Mouse (Mus musculus) B cell, adult 2 months (primary cell): ENCODE results near the gene Rbpjl.
A peak's percentile ranks its signal among the peaks of the same experiment; 100 is the strongest.

ENCODE experiments used
- DNase-seq, 2 experiments: peaks; one replicate each; pipeline ENCODE4 v3.0.0; 2022

Rbpjl gene

DNA sequence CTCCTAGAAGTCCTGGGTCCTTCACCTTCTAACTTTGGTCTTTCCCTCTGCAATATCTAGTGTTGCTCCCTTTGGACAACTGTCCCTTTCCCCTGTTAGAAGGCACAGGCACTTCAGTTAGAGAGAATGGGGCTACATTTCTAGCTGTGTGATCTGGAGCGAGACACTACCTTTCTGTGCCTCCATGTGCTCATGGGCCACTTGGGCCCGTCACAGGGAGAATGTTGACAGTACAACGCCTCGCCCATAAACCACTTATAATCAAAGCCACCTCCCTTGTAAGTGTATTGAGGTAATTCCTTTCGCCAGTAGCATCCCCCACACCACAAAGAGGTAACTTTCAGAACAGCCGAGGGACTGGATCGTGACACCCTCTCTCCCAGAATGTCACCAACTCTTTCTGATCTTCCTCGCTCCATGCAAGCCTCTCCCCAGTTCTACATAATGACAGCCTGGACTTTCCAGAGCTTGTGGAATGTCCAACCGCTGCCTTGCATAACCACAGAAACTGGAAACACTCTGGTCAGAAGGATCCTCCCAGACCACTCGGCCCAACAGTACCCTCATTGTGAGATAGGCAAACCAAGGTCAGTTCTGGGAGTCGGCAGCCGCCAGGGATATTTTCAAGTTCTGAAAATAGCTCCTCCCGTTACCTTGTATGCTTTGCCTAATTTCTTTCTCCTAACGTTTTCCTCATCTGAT lies 46.6 kb downstream of the Rbpjl start:
- no peak for DNase-seq

DNA sequence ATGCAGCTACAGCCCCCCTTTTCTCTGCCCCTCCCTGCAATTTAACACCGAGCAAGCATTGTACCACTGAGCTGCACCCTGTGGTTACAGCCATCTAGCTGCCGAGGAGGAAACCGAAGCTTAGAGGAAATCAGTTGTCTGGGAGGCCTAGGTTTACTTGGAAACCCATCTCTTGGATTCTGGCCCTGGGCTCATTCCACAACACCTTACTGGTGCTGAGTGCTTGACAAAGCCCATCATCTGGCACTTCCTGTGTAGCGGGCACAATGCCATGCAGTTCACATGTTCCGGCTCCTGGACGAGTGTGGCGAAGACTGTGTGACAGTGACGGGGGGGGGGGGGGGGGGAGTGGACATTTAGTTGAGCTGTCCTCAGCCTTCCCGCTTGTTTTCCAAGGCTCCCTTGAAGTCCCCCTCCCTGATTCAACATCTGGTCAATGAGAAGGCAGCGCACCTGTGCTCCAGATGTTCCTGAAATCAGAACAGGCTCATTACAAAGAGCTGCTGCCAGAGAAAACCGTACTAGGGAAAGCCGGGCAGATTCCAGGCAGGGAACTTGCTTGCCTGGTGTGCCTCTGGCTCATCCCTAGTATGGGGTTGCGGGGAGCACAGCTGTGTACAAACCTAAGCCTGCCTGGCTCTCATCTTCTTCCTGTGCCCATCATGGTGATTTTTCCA lies 49.2 kb downstream of the Rbpjl start:
- no peak for DNase-seq

DNA sequence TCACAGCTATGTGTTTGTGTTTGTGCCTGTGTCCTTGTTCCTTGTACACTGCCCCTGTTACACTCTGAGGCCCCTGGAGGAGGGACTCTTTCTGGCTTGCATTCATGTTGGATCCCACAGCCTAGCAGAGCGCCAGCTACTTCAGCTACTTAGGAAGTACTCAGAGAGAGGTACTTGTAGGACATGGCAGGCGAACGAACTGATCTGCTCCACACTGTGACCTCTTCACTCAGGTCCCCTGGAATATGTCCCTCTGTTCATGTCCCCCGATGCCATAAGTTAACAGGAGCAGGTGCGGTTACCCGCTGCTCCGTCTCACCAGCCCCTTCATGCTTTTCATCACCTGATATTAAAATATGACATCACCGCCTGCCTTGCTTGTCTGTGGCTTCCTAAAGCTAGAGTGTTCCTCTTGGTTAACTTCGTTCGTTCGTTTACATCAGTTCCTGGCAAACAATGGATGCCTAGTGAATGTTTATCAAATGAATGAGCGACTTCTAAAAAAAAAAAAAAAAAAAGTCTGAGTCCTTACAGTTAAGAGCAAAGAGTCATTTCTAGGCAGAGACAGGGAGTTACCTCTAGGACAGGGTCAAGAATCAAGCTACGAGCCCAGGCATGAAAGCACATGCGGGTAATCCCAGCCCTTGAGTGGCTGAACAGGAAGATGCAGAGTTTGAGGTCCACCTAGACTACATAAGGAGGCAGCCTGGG lies 50.3 kb downstream of the Rbpjl start:
- DNase-seq = no peak

DNA sequence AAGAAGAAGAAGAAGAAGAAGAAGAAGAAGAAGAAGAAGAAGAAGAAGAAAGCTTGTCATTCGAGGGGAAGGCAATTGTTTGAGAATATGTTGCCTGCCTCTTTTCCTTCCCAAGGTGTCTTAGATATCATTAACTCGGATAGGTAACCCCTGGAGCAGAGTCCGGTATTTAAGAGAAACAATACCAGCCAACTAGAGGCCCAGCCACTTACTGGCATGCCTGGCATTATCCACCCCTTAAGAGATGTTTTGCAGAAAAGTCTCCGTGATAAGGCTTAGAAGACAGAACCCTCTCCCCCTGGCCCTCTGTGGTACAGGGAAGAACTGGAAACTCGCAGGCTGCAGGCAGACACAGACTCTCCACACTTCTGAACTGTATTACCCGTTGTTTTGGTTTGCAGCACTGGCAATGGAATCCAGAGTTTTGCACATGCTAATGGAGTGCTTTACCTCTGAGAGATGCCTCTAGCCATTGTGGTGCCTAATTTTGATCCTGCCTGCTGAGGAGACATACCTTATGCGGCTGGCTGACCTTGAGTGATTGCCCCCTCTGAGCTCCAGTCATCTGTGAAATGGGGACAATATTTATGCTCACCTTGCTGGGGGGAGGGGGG lies 51.1 kb downstream of the Rbpjl start:
- no peak for DNase-seq

DNA sequence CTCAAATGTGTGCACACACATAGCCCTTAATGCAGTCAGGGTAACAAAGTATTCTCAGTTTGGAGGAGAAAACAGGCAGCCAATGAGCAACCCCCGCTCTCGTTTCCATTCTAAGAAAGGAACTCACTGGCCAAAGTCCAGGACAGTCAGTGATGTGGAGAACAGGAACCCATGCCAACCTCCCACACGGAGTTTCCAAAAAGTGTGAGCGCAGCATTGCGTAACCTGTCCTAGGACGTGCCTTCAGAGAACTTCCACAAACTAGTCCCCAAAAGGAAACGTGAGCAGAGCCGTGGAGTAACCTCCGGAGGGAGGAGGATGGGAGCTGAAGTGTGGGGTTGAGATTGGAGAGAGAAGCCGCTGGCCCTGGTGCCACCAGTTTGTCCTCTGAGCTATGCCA lies 51.9 kb downstream of the Rbpjl start:
- DNase-seq = no peak

DNA sequence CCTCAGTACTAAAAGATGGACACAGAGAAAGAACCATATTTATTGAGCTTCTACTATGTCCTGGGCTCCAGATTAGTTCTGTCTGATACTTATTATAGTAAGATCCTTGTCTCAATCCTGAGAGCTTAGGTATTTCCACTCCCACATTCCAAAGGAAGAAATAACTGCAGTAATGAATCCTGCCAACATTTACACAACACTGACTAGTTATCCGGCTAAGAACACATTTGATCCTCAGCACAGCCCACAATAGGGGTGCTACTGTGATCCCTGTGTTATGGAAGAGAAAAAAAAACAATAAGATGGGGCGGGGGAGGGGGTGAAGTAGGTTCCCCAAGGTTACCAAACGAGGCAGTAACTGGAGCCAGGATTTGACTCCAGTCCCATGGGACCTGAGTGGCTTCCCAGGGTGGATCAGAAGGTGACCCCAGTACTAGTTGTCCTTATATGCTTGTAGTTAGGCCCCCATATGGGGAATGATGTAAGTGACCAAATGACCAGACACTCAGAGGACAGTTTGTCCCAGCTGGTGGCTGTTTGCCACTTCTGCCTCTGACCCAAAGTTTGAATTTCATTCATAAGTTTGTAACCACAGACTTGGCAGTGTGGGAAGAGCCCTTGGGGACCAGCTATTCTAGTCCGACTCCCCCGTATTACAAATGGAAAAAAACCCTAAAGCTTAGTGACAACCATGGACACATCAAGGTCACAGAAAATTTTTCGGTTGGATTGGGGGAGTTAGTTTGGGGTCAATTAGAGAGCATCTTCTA lies 52.7 kb downstream of the Rbpjl start:
- no peak for DNase-seq

DNA sequence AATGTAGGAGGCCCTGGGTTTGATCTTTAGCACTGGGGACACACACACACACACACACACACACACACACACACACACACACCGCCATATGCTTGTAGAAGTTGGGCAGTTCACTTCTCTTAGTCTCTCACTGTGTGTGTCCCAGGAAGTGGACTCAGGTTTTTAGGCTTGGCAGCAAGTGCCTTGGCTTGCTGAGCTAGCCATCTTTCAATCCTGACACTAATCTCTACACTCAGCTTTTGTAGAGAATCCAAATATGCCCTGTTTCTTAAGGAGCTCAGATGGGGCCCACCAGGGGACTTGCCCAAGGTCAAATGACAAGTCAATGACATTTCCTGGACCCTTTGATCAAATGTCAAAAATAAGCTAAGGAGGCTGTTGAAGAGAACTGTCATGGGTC lies 53.5 kb downstream of the Rbpjl start:
- no peak for DNase-seq

DNA sequence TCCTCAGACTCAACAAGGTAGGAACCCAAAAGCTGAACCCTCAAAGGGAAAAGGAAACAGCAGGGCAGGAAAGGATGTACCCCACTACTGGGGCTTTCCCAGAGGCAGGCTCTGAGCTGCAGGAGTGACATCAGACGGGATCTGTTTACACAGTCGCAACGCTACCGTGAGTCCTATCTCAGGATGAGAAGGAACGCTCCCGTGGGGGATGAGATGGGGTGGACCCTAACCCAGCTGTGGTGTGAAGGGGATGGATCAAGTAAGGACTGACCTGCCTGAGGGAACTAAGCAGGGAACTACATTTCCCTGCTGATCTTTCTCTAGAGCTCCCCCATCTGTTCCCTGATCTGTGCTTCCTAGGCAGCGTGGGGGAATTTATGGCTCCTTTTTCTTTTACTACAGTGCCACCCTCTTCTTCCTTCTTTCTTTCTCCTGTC lies 53.9 kb downstream of the Rbpjl start, which contains the start of gene Sys1:
TSS of gene Sys1 (plus strand) at position 101 of the 437 bp plus-strand sequence.
- DNase-seq = peak; percentile 61 to 67

DNA sequence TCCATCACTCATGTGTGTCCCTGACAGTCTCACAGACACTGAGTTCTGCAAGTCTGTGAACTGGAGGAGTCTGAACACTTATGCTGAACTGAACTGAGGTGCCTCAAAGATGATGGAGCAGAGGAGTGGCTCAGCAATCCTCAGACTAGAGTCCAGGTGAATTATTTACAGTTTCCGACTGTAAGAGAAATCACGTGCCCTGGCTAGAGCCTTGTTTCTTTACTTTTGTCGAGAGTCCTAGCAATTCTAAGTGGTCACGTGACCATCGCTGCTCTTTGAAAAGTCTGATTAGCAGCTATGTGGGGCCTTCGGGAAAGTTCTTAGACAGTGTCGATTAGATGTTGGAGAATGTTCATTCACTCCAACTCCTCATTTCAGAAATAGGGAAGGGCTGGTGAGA lies 55.0 kb downstream of the Rbpjl start:
- no peak for DNase-seq

DNA sequence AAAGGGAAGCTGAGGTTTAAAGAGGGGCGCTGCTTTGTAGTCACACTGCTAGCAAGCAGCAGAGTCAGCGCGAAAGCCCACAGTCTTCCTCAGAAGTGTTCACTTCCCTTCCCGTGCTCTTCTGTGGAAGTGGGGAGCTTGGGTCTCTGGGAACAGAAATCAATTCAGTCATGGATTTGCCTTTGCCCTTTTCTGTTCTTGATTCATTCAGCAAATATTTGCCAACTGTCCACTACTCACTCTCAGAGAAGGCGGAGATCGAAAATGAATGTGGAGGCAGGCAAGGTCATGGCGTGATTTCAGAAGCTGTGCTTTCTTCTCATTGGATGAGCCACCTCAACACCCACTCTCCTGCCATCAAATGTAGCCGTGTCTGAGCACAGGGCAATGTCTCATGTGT lies 55.6 kb downstream of the Rbpjl start:
- DNase-seq = peak in 1 of 2 experiments; percentile 38

DNA sequence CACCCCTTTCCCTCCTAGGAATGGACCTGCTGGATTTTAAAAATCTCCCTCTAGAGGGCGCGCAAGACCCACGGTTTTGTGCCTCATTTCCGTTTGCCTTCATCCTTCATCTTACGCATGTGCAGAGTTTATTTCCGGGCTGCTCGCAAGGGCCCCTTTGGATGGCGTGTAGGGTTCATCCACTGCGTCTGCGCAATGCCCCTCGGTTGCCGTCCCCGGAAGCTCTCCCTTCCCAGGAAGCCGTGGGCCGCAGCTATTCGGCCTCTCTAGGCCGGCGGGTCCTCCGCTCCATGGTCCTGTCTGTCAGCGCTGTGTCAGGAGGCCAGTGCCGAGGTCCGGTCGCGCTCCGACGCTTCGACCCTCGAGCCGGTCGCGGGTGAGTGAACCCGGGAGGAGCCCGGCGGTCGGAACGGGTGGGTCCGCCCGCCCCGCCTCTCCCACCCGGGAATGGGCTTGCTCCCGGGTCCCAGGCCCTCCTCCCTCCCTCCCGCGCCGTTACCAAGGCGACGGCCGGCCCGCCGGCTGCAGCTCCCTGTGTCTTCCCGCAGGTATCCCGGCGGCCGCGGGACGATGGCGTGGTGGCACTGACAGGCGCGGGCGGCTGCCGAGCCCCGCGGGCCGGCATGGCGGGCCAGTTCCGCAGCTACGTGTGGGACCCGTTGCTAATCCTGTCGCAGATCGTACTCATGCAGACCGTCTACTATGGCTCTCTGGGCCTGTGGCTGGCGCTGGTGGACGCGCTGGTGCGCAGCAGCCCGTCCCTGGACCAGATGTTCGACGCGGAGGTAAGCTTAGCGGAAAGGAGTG lies 58.0 kb downstream of the Rbpjl start, which contains the start of gene Gm20458:
TSS of gene Gm20458 (plus strand) at position 223 of the 807 bp plus-strand sequence.
- DNase-seq = peak; percentile 91 to 93
